Mouse (Mus musculus) kidney, postnatal 14 days (tissue): ENCODE measurements at regions not wholly inside any gene's neighbourhood (a gene's known extent, or its start where the extent isn't known, plus 50 kb on each side); places are given as distances from the start of the nearest gene placed in this dataset.

Experiments
- DNase-seq: peaks from one replicate; pipeline ENCODE4 v3.0.0; 2022; ENCODE audit warnings: mixed read lengths

DNA sequence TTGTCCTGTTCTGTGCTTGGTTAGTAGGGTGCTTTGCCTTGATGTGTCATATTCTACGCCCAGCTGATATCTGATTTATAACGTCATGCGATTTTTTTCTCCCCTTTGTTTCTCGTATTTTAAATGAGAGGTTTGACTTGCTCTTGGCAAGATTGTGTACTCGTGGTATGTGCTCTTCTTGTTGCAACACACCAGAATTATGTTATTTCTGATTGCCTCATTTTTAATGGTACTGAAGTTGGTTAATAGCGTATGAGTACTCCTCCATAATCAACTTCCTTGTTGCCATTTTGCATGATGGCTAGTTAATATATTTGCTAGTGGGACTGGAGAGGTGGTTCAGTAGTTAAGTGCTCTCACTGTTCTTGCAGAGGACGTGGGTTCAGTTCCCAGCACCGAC is 180.1 kb upstream of the Cdkn2b start:
- DNase-seq = no peak

DNA sequence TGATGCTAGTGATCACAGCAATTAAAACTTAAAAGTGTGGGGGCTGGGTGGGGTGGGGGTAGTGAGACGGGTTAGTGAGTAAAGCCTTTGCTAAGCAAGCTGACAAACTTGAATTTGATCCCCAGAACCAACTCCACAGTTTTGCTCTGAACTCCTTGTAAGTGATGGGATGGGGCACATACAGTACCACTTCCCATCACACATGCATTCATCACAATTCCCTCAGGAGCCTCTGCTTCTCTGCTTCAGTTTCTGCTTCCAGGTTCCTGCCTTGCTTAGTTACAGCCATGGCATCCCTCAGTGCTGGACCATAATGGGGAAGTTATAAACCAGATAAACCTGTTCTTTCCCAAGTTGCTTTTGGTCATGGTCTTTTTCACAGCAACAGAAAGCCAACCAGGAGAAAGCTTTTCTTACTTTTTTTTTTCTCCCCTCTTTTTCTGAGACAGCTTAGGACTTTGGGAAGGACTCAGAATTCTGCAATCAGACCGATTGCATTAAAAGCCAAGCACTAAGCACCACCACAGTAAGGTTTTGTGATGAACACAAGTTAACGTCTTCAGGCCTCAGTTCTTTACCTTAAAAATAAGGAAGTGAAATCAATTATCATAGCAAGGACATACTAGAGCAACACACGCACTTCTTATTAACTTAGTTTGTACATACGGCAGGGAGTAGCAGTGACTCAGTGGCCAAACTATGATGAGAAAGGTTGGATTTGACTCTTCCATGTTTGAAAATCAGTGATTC is 176.8 kb upstream of the Cdkn2b start:
- DNase-seq = no peak

DNA sequence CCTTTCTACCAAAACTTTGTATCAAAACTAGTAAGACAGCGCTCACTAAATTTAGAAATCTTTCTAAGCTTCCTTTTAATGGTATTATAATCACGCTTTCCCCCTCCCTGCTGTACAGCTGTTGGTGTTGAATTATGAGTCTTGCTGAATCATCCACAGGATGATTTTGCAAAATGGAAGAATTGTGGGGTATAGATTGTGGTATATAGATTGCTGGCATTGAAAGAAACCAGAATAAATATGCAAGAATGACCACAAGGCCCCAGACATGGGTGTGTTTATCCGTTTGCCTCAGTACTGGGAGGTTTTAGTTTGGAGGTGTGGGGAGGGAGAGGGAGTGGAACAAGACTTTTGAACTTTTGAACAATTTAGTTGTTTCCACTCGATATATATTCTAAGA is 176.1 kb upstream of the Cdkn2b start:
- no peak for DNase-seq

- peak; percentile 58 for DNase-seq
These were observed 175.2 kb upstream of the Cdkn2b start for GRCm38 (mm10) chr4:89485981-89486531.

DNA sequence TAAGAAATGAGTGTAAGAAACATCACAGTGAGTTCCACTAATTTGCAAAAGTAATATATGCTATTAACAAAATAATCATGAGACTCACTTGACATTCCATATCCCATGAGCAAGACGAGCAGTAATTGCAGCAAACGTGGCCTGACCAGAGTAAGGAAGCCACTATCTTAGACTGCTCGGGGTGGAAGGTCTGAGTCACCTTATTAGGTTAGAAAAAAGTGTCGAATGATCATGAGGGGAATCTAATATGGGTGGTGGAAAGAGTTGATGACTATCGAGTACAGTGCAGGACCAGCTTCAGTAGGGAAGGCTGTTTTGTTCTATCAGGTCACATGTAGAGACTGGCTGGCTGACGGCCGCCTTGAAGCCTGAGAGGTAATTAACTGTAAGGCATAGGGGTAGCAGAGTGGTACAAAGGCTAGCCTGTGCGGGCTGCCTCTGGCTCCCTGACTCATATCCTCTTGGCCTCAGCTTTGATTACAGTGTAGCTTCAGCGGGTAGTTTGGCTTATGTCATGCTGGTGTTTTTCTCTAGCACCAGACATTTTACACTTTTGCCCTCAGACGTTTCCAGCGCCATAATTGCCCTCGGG is 167.9 kb upstream of the Cdkn2b start:
- no peak for DNase-seq

DNA sequence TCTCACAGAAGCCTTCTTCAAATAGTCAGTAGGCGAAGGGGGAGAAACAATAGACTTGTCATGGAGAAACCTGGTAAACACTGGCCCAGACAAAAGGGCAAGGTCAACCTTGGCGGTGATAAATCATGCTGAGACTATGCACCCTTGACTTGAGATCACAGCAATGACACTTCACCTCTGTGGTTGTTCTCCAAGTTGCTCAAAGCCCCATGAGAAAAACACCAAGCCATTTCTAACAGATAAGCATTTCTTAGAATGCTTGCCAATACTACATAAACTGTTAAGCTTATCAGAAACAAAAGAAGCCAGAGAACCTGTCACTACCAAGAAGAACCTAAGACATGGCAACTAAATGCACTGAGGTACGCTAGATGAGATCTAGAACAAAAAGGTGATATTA is 165.0 kb upstream of the Cdkn2b start:
- no peak for DNase-seq

GRCm38 (mm10) chr4:89474836-89475541 is 164.2 kb upstream of the Cdkn2b start:
- no peak for DNase-seq

GRCm38 (mm10) chr4:89471426-89471825 is 160.6 kb upstream of the Cdkn2b start:
- DNase-seq = no peak

DNA sequence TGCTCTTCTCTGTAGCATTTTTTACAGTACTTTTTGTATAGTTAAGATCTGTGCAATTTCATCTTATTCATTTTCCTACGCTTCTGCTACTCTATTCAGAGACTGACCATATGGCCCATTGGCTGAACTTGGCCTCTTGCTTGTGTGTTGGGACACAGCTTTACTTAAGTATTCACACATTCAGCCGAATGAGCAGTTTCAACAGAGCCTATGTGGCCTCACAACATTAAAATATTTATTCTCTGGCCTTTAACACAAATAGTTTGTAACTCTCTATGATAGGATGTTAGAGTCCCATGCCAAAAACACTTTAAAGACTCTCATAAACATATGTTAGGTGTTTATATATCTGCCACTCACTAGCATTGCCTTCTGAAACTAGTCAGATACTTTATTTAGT is 159.9 kb upstream of the Cdkn2b start:
- DNase-seq = no peak

GRCm38 (mm10) chr4:89469883-89470282 is 159.0 kb upstream of the Cdkn2b start:
- peak; percentile 9 for DNase-seq

DNA sequence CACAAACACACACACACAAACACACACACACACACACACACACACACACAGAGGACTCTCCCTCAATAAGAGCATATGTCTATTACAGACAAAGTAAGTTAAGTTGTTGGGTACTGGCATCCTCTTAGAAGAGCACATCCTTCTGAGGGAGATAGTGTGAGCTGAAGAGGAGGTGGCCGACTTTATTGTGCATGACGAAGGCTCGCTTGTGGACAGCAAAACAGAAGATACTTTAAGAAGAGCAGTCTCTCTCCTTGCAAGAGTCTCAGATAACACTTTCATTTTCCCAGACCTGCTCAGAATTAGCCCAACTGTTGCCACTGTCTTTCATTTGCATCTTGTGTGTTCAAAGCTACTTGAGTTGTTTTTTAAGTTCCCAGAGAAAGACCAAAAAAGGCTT is 158.6 kb upstream of the Cdkn2b start:
- no peak for DNase-seq

DNA sequence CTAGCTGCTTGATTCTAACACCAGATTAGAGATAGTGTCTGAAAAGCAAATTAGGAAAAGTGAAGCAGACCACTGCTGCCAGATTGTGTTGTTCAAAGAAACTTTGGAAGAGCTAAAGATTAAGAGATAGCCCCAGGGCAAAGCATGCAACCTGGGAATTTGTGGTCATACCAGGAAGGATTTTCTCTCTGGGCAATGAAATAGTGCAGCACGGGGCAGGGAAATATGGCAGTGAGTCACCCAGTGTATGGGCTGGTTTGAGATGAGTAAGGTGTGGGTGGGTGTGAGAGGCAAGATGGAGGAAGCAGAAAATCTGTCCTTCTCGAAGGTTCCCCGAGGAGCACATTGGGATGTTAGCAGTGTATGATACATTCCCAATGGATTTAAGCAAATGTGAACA is 155.9 kb upstream of the Cdkn2b start:
- DNase-seq = no peak

DNA sequence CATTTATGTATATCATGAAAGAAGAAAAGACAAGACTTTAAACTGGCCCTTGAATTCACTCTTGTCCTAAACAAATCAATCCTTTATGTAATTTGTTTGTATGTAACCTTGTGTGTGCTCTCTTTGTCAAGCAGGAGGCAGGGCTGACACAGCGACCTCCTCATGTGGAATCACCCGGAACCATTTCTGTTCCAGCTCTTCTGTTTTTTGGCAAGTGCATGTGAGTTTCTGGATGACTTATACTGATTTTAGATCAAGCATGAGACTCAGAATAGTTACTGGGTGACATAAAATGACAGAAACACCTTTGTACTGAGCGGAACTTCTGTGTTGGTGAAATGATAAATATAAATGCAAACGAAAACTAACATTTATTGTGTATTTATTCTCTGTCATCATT is 152.3 kb upstream of the Cdkn2b start:
- no peak for DNase-seq

DNA sequence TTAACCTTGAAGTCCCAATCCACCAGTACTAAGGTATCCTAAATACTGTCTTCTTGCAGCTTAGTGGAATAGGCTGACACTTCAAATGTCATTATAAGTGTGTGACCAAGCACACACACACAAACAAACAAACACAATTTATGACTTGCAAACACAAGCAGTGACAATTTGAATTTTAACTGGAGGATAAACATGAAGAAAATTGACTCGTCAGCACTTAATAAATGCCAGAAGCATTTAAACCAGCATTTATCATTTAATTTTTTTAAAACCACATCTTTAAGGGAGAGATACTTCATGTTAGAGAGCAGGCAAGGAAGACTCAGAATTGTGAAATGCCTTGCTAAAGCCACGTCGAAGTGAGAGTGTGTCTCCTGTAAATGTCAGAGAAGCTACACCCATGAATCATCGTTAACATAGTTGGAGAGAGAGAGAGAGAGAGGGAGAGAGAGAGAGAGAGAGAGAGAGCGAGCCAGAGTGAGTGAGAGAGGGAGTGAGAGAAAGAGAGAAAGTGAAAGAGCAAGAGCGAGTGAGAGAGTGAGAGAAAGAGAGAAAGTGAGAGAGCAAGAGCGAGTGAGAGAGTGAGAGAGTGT is 149.4 kb upstream of the Cdkn2b start:
- DNase-seq = no peak

- no peak for DNase-seq
These were observed 148.5 kb upstream of the Cdkn2b start for GRCm38 (mm10) chr4:89459346-89459666.

- no peak for DNase-seq
These were observed 147.9 kb upstream of the Cdkn2b start for GRCm38 (mm10) chr4:89458628-89459345.

DNA sequence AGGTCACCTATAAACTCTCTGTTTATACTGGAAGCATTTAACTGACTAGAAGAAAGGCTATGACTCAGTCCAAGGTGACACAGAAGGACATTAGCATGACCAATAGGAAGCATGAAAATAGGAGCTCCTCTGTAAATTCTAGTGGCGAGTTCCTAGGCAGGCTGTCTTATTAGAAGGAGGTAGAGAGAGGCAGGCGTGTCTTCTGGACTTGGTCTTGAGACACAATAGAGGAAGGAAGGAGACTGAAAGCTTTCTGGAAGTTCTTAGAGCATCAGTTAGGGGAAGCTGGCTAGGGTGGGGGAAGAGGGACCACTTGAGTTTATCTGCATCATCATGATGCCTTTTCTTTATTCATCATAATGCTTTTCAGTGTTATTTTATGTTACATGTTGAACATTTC is 147.0 kb upstream of the Cdkn2b start:
- DNase-seq = no peak

DNA sequence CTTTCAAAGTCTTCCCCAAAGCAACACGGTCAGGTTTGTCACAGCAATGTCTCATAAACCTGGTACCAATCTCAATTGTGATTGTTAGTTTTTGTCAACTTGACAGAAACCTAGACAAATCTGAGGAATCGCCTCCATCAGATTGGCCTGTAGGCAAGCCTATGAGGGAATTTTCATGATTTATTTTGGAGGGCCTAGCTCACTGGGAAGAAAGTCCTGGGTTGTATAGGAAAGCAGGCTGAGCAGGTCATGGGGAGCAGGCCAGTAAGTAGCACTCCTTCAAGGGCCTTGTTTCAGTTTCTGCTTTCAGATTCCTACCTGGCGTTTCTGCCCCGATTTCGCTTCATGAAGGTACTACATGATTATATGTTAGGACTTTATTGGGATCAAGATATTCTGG is 144.1 kb upstream of the Cdkn2b start:
- no peak for DNase-seq

DNA sequence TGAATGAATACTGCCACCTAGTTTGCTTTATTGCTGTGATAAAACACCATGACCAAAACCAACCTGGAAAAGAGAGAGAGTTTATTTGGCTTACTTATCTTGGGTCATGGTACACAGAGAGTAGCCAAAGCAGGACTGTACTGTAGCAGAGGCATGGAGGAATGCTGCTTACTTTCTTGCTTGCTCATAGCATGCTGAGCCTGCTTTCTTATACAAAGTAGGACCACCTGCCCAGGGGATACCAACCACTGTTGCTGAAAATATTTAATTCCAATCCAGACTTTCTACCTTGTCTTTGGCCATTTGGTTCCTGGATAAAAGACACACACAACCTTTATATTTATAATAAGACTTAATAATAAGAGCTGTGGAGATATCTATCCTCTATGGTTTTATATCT is 142.2 kb upstream of the Cdkn2b start:
- no peak for DNase-seq

DNA sequence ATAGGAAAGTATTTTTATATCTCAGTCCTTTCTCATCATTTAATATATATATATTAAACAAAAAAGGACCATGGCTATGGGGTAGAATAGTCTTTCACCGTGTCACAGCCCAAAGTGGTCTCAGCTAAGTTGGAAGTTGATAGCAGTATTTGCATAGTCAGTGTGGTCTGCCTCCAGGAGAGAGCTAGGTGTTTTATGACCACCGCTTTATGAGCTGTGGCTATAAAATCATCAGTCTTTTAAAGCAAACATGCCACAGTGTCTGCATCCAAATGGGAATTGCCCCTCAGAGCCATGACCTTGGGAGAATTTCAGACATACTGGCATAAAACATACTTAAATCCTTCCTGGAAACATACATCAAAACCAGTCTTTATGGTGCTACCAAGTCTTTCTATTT is 140.9 kb upstream of the Cdkn2b start:
- no peak for DNase-seq

DNA sequence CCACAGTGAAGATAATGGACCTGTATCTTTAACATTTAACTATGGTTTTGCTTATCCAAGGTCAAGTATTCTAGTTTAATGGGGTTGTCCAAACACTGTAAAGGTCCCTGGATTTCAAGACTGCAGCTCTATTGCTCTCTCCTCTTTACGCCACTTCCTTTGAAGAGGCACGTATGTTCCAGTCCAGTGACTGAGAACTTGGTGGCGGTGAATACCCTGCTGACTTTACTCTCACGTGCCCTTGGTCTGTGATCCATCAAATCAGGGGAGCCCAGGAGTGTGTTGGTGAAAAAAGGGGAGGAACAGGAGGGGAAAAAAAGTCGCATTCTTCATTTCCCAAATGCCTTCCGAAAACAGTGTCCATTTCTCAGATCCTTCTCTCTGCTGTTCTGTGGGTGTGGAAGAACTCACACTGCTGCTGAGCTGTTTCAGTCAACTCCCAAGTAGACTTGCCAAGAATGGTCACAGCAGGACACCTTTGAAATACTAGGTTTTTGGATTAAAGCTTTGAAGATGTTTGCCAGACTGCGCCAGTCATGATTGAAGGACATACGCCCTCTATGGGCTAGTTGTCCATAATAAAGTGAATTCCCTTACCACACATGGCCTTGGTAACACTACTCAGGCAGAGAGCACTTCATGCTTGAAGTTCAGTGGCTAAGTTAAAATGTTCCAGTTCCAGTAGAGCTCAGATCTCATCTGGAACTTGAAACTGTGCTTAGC is 136.1 kb upstream of the Cdkn2b start:
- no peak for DNase-seq

- DNase-seq = no peak
These were observed 135.4 kb upstream of the Cdkn2b start for GRCm38 (mm10) chr4:89446156-89446716.
